Mouse (Mus musculus): ENCODE results near the gene Igf2bp1.

The Igf2bp1 gene

DNA sequence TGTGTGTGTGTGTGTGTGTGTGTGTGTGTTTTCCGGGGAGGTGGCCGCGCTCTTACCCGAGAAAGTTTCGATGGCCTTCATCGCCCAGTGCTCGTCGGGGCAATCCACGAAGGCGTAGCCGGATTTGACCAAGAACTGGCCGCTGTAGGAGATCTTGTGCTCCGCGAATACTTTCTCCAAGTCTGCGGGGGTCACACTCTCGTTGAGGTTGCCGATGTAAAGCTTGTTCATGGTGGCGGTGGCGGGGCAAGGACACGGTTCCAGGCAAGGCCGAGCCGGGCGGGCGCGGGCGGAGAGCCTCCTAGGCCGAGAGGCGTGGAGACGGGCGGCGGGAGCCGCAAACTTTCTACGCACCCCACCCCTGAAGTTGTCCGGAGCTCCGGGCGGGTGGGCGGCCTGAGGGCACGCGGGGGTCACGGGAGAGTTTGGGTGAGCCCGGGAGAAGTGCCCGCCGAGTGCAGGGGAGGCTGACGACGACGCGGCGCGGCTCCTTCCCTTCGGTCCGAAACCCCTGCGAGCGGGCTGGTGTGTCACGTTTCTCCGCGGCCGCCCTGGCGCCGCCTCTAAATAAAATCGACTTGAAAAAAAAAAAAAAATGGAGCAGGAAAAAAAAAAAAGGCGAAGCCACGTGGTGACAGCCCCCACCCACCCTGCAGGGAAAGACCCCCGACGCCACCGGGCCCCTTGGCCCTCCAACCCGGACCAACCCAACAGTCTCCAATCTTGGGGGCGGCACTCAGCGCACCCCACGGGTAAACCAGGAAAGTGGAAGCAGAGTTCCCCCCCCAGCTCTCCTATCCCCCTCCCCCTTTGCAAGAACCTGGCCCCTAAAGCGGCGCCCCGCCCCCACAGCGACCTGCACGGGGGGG, at the start of gene Igf2bp1:
Gene Igf2bp1, minus strand, starts transcription at position 538 of the 869 bp plus-strand sequence.
- DNase-seq (ENCODE audit: low spot score in 2 of 2), result no peak

DNA sequence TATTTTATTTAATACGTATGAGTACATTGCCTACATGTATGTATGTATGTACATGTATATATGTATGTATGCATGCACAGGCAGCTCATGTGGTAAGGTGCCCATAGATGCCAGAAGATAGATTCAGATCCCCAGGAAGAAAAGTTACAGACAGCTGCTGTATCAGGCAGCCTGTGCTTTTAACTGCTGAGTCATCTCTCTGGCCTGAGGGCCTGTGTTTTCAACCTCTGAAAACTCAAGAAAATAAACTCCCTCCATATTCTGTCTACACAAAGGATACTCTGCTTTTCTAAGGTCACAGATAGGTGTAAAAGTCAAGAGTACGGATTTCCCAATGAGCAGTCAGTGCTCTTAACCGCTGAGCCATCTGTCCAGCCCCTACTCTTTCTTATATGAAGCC, 45.1 kb upstream of the Igf2bp1 start:
- no peak for DNase-seq (ENCODE audit: low spot score in 2 of 2)

DNA sequence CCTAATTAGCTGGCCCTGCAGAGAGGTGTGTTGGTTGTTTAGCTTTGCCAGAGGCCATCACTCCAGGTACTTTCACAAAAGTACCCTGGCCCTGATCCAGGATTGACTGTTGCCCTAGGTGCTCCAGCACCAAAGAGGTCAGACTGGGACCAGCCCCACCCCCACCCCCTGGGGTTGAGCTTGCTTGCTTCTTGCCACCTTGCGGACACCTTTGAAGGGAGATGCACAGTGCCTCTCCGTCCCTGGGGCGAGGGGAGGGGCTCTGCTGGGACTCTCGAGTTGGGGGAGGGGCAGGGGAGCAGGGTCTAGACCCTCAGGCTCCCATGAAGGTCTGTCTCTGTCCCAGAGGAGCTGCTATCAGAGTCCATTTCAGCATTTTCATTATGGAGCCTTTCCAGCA, 44.2 kb upstream of the Igf2bp1 start:
- no peak for DNase-seq (ENCODE audit: low spot score in 2 of 2)

DNA sequence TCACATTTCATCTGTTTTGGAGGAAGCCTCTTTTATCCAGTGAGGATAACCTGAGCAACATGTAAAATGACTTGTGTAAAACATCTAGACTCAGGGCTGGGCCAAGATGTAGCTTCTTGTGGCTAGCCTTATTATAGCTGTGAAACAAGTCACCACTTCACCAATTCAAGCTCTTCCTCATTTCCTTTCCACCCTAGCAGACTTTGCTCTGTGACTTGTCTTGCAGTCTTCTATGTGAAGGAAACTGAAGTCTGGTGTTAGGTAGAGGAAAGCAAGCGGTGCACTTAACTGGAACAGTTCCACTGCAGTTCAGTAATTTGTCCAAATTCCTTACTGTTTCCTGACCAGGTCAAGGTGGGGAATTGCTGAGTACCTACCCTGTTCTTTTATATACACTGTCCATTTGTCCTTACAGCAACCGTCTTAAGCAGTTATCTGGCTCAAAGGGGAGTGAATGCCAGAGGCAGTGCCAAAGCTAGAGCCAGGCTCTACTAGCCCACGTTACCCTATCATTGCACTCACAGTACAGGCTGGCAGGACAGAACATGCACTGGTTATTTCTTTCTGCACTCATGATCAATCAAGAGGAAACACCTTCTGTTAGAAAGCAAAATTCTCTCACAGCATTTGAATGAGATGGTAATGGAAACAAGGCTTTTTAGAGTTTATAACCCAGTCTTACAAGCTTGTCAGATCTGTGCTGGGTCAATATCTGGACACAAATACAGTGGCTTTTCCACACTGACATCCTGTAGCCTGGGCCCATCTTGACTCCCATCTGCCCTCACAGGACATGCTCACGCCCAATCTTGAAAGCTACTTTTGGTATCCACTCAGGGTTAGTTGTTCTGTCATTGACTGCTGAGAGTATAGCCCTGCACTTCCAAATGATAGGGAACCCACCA, 42.0 kb upstream of the Igf2bp1 start:
- no peak for DNase-seq (ENCODE audit: low spot score in 2 of 2)

DNA sequence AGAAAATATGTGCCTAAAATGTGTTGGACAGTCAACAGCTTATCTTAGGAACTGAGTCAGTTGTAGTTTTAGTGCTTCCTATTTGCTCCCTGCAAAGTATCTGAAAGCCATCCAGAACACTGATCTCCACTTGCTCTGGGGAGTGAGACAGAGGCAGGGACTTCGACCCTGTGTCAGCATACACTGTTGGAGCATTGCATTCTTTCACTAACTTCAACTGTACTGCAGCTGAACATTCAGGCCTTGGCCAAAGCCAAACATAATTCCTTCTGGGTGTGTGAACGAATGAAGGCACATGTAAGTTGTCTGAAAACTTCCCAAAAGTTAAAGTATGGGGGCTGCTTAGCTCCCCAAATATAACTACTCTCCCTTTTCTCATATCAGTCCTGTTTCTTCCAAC, 41.1 kb upstream of the Igf2bp1 start:
- DNase-seq (ENCODE audit: low spot score in 2 of 2), result no peak

DNA sequence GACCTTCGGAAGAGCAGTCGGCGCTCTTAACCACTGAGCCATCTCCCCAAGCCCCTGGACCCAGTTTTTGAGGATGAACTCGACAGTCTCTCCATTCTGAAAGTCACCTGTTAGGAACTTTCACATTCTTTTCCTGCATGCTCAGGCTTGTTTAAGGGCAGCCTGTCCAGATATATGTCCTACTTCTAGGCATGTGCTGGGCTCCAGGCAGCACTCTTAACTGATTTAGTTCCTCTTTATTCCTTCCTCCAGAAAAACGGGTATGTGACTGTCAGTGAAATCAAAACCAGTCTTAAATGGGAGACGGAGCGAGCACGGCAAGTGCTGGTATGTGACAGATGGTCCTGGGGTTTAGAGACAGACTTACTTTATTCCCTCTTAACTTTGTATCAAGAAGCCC, 40.3 kb upstream of the Igf2bp1 start:
- no peak for DNase-seq (ENCODE audit: low spot score in 2 of 2)

DNA sequence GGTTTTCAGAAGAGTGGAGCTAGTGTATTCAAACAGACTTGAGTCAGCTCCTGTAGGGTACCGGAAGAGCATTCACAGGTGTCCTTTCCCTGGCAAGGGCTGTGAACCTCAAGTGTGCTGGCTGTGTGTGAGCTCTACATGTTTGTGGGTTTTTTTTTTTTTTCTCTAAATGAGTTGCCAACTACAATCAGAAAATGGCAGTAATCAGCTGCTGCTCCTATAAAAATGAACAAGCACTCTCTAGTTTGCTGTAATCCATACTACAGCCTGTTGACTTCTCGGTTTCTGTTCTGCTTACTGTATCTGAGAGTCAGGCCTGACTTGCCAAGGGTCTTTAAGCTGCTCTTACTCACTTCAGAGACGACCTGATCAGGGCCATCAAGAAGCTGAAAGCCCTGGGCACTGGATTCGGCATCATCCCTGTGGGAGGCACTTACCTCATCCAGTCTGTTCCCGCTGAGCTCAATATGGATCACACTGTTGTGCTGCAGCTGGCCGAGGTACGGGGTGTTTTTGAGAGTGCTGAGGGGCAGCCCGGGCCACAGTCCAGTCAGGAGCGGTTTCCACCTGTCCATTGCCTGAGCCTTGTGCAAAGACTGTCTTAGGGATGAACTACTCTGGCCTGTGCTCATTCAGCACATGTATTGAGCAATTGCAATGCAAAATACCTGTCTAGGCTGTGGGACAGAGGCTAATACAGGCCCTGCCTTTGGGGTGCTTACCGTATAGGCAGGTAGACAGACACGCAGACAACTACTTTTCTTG, 39.2 kb upstream of the Igf2bp1 start:
- no peak for DNase-seq (ENCODE audit: low spot score in 2 of 2)

DNA sequence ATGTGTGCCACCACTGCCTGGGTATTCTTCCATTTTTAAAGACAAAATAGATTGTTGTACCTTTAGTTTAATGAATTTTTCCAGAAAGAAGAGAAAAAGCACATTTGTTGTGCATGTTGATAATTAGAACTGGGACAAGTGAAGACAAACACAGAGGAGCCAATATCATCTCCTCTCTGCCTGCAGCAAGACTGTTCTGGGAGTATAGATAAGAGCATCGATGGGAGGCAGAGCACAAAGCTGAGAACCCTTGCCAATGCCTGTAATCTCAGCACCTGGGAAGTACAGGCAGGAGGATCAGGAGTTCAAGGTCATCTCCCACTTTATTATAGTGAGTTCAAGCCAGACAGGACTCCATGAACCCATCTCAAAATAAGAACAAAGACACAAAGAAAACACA, 32.8 kb upstream of the Igf2bp1 start:
- no peak for DNase-seq (ENCODE audit: low spot score in 2 of 2)

DNA sequence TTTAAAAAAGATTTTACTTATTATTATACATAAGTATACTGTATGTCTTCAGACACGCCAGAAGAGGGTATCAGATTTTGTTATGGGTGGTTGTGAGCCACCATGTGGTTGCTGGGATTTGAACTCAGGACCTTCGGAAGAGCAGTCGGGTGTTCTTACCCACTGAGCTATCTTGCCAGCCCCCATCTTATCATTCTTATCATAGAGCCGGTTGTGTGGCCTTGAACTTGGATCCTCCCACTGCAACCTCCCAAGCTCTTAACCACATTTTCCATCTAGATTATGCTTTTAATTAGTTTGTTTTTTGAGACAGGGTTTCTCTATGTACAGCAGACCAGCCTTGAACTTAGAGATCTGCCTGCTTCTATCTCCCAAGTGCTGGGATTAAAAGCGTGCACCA, 31.8 kb upstream of the Igf2bp1 start:
- no peak for DNase-seq (ENCODE audit: low spot score in 2 of 2)

DNA sequence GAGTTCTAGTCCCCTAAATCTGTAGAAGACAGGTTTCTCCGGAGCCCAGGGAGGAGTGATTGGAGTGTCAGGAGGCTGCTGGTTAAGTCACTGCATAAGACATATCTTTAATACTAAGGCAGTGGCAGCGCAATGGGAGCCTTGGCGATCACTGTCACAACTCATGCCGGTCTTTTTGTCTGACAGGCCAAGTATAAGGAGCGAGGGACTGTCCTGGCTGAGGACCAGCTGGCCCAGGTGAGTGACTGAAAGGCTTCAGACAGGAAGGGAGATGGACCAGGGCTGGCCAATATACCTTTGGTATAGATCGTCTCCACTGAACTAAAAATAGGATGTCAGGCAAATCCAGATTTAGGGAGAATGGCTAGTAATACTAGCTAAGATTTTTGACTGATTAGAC, 29.4 kb upstream of the Igf2bp1 start:
- peak in 1 of 2 experiments; percentile 3 for DNase-seq (ENCODE audit: low spot score in 2 of 2)

DNA sequence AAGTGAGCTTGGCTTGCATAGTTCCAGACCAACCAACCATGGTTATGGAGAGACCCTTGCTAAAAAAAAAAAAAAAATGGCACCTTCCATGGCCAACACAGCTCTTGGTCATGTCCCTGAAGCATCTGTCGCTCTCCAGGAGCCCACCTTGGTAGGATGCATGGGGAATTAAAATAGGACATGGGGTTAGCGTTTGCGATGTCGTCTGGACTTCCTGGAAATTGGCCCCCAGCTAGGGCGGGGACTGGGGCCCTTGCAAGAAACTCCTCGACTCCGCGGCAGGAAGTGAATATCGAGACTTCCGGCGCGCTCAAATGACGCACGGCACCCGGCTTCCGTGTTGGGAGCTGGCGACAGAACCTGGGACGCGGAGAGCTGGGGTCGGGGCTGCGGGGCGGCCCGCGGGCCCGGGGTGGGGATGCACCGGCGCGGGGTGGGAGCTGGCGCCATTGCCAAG, 28.9 kb upstream of the Igf2bp1 start, which contains the start of gene Snf8:
Gene Snf8, plus strand, starts transcription at position 290 of the 457 bp plus-strand sequence.
- peak; percentile 83 to 93 for DNase-seq (ENCODE audit: low spot score in 2 of 2)

DNA sequence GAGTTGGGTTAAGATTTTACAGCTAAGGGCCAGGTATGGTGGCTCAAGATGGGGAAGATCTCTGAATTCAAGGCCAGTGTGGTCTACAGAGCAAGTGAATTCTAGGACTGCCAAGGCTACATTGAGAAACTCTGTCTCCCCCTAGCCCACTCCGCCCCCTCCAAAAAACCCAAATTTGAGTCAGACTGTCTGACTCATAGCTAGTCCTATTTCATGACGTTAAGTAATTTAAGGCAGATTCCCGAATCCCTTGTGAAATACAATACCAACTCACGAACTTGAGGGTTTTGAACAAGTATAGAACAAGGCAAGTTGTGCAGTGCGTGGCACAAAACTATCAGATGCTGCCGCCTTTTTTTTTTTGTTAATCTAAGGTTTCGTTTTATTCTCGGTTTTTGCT, 28.4 kb upstream of the Igf2bp1 start:
- DNase-seq (ENCODE audit: low spot score in 2 of 2), result no peak

DNA sequence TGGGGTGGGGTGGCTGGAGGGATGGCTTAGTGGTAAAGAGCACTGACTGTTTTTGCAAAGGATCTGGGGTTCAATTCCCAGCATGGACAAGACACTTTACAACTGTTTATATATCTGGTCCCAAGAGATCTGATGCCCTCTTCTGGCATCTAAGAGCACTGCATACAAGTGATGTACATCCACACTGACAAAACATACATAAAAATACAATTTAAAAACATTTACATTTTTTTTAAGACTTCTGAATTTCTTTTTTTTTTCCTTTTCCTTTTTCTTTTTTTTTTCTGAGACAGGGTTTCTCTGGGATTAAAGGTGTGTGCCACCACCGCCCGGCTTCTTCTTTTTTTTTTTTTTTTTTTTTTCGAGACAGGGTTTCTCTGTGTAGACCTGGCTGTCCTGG, 27.5 kb upstream of the Igf2bp1 start:
- DNase-seq (ENCODE audit: low spot score in 2 of 2), result no peak

DNA sequence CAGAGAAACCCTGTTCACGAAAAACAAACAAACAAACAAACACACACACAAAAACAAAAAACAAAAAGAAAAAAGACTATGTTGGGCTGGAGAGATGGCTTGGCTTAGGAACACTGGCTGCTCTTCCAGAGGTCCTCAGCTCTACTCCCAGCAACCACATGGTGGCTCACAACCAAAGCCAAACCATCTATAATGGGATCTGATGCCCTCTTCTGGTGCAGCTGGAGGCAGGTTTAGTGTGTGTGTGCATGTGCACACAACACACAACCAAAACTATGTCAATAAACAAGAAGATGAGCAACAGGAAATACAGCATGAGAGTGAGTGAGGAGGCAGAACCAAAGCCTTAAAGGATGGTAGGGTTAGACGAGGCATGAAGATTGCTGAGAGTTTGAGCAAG, 26.0 kb upstream of the Igf2bp1 start:
- no peak for DNase-seq (ENCODE audit: low spot score in 2 of 2)

DNA sequence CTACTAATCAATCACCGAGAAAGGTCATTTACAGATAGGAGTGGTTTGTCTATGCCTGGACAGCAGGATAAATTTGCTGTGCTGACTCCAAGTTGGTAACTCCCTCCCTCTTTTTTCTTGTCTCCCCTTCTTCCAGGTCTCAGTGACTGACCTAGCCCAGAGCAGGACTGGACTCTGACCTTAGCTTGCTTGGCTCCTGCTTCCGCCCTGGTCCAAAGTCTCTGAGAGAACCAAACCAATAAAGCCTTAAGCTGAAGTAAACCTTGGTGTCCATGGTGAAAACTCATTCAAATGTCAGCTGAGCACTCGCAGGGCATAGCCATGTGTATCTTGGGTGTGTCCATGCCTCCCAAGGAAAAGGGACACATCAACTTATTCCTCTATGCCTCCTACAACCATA, 24.8 kb upstream of the Igf2bp1 start:
- DNase-seq (ENCODE audit: low spot score in 2 of 2), result no peak

DNA sequence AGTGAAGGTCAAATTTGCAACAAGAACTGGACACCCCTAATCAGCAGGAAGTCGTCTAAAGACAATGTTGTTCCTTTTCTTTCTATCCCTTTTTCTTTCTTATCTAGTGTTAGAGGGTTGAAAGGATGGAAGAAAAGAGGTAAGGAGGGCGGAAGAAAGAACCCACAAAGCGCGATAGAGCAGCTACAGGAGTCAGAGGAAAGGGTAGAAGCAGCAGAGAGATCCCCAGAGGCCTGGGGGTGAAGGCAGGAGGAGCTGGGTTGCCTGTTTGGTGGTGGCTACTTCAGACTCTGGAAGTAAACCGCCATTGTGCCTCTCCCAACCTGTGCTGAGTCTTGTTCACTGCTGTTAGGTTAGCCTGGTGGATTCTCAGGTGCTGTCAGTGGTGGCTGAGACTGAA, 22.4 kb upstream of the Igf2bp1 start:
- DNase-seq (ENCODE audit: low spot score in 2 of 2), result no peak

DNA sequence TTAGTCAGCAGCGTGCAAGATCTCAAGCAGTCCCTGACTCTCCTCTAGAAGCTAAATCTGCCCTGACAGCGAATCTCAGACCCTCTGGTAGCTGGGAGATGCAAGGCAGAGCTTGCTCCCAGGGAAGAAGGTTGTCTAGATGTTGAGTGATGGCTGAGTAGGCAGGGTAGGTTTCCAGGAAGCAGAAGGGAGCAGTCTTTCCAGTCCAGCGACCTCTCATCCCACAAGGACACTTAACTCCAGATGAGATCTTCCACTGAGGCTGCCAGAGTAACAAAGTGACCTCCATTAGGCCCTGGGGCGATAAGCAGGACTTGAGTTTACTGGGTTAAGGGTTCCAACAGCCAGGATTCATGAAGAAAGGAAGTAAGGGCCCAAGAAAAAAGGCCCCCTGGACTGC, 14.9 kb upstream of the Igf2bp1 start:
- no peak for DNase-seq (ENCODE audit: low spot score in 2 of 2)

DNA sequence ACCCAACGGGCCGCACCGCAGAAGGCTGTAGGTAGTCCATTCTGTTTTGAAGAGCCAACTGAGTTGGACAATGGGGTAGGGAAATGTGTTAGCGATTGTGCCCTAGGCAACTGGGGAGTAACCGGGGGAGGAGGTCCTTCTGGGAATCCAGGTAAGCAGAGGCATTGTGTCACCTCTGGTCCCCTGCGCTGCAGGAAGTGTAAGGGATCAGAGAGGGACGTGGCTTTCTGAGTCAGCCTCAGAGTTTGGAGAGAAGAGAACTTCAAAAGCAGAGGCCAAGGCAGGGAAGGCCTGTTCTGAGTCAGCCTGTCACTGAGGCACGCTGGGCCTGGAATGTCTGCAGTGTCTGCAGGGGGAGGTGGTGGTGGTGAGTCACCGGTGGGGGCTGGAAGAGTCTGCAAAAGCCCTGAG, 12.2 kb upstream of the Igf2bp1 start:
- DNase-seq (ENCODE audit: low spot score in 2 of 2), result no peak

DNA sequence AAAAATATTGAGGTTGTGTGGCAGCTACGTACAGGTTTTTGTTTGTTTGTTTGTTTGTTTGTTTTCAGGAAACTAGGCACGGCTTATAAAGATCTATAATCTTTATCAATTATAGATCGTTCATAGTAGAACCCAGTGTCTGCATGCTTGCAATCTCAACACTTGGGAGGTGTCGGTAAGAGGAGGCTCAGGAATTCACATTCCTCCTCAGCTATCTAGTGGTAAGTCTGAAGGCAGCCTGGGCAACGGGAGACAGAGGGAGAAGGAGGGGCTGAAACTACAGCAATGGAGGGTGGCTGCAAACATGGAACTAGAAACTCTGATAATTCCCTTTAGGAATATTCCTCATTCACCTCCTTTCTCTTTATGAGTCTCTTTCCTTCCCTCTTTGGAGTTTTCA, 9.7 kb upstream of the Igf2bp1 start:
- DNase-seq (ENCODE audit: low spot score in 2 of 2), result no peak

DNA sequence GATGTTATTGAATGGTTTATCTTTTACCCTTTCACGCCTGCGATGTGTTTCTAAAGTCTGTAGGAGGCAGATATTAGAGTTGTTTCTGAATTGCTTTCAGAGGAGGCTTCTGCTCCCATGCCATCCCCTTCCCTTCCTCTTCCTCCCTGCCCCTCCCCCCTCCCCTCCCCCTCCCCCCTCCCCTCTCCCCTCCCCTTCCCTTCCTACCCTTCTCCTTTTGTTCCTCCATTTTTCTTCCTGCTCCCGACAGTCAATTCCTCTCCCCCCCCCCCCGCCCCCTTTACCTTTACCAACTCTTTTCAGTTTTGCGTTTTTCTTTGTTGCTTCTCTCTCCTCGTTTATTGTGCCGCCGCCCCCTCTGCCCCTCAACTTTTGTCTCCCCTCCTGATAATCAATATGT, 6.2 kb upstream of the Igf2bp1 start:
- no peak for DNase-seq (ENCODE audit: low spot score in 2 of 2)

DNA sequence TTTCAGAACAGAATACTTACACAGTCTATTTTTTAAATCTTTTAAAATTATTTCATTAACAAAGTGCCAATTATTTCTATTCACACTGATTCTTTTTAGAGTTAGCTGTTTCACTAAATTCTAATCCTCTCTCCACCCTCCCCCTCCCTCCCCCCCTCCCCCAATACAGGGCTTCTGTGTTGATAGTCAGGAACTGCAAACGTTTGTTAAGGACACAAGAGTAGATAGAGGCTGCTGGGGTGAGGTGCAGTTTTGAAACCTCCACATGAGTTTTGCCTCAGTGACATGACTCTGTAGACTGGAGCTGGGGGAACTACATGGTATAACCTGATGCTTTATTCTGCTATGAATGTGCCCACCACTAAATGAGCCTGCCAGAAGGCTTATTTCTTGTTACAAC, 3.1 kb upstream of the Igf2bp1 start:
- no peak for DNase-seq (ENCODE audit: low spot score in 2 of 2)
